Mouse (Mus musculus): ENCODE measurements around the gene Hist1h2ac.

The Hist1h2ac gene

GRCm38 (mm10) chr13:23659636-23660366 is 23.9 kb downstream of the Hist1h2ac start:
- DNase-seq (ENCODE audit: low read depth, low spot score), result no peak
